Mouse (Mus musculus) layer of hippocampus, adult 6 months (tissue): ENCODE data around the gene Opa3. TPM values are rescaled to one million over a fixed set of nuclear protein-coding genes. Genes with fewer than 3 reads are reported as not detected.
A peak's percentile ranks its signal among the peaks of the same experiment; 100 is the strongest.

Source experiments
- long read RNA-seq, 2 experiments: library from polyadenylated mRNA; unstranded; transcript quantifications; one replicate each; pipeline ENCODE4 v2.0.0; 2019 to 2020
- microRNA-seq: library from miRNA; unstranded; fragments of <30 nt; microRNA quantifications from one replicate; pipeline ENCODE4 v1.2.0, GENCODE M21; 2020
- polyA plus RNA-seq: library from polyadenylated mRNA; unstranded; fragments of <200 nt; fragmentation: Nextera tagmentation; gene quantifications from 2 replicates; pipeline ENCODE4 v1.2.3, GENCODE M21; 2021

The Opa3 gene
- polyA plus RNA-seq = 34.8 and 38.3 TPM in 2 replicates
- long read RNA-seq, experiment 1, transcript Opa3-201 (2 exons, 3,366 nt) = major isoform, 117 of 131 reads
- long read RNA-seq, experiment 1, partial matches to known transcripts = 0 of 131 reads
- long read RNA-seq, experiment 1, other reads (novel, unspliced or antisense) = 13 of 131 reads
- long read RNA-seq, experiment 2, transcript Opa3-202 (2 exons, 1,390 nt) = minor isoform, 6 of 463 reads
- long read RNA-seq, experiment 2, transcript Opa3-201 (2 exons, 3,366 nt) = major isoform, 442 of 463 reads
- long read RNA-seq, experiment 2, partial matches to known transcripts = 14 of 463 reads
- long read RNA-seq, experiment 2, other reads (novel, unspliced or antisense) = 0 of 463 reads

GRCm38 (mm10) chr7:19227883-19228792 is at the start of gene Opa3:
Gene Opa3, plus strand, starts transcription at chr7:19228334.

GRCm38 (mm10) chr7:19211996-19212755 is 16.0 kb upstream of the Opa3 start, which contains the start of gene Gpr4:
Gene Gpr4, plus strand, starts transcription at chr7:19212538.

DNA sequence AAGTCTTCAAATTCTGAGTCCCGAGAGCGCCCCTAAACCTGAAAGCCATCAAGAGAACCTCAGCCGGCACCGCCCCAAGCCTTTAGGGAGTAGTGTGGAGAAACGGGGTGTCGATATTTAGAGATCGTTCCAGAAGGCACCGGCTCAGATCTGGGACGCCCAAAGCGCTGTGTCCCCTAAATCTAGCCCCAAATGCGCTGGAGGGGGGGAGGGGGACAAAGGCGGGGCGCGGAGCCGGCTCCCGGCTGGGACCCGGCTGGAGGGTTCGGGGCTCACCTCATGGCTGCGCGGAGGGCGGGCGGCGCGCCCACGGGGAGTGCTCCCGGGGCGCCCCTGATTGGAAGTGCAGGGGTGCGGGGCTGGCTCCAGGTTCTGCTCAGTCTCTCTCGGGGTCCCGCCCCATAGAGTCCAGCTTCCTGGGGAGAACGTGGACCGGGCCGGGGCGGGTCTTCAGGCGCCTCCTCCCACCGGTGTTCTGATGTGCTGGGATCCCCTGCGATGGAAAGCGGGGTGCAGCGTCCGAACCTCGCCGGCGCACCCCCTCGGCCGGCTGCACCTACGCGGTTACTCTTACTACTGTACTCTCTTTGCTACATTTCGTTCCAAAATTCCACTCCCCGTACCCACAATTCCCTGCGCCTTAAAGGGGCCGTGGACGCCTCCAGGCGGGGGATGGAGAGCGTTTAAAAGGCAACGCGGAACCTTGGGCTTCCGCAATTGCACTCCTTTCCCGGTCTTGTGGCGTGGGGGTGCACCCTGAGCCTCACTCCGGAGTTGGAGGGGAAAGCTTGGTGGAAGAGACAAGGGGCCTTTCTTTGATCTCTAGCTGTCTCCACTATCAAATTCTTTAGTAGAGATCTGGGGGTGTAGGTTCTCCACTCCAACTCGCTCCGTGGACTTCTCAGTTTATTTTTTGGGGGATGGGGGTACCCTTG is 43.4 kb downstream of the Opa3 start, which contains the start of gene Vasp:
Gene Vasp, minus strand, starts transcription at position 580 of the 935 bp plus-strand sequence.

DNA sequence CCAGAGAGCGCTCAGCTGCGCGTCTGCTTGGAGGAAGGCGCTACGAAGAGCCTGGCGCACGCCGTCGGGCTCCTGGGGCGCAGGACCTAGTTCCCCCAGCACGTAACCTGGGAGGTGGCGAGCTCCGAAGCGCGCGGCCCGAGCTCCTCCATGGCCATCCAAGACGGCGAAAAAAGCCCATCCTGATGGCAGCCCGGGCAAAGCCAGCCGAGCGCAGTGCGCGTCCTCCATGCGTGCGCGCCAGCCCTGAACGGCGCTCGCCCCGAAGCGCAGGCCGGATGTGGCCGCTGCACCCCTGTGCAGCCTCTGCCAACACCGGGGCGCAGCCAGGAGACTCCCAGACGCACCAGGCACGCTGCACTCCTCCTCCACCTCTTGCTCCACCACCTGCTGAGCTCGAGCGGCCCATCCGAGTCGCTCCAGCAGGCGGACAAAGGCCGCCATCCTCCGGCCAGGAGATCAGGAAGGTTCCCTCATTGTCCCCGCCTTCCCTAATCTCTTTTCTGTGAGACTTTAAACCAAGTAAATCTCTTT is 51.5 kb downstream of the Opa3 start, which contains the start of gene Ppm1n:
Gene Ppm1n, minus strand, starts transcription at position 484 of the 534 bp plus-strand sequence.

DNA sequence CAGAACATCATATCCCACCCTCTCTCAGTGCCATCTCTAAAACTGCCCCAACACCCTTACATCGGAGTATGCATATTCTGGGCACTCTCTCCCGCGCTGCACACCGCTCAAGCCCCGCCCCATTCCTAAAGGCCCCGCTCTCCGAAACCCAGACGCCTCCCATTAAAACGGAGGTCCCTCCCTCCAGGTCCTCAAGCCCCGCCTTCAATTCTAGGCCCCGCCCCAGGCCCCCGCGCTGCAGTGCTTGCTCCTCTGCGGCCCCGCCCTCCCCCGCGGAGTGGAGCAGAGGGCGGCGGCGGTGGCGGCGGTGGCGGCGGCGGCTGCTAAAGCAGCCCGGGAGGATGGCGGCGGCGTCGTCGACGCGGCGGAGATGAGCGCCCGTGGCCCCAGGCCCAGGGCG is 54.3 kb downstream of the Opa3 start, which contains the start of gene Rtn2:
Gene Rtn2, plus strand, starts transcription at position 240 of the 400 bp plus-strand sequence.

Small RNA genes lying within 50 kb of the gene (microRNA-seq; reads per million reads assigned to microRNA genes)
- 12,472 reads per million, percentile 97 among the genes with 10 or more reads in this experiment for gene Mir330

Other genes with a start within 250 kb of the Opa3 start
- not detected in 2 replicates for gene Nanos2, start 240.9 kb upstream of the Opa3 start, polyA plus RNA-seq
- gene Mypop, start 237.1 kb upstream of the Opa3 start, polyA plus RNA-seq = 4.8 and 6.6 TPM in 2 replicates
- 6.9 and 8.8 TPM in 2 replicates for gene Irf2bp1, start 224.3 kb upstream of the Opa3 start, polyA plus RNA-seq
- not detected in 2 replicates for gene Foxa3, start 204.8 kb upstream of the Opa3 start, polyA plus RNA-seq
- gene Sympk, start 204.0 kb upstream of the Opa3 start, polyA plus RNA-seq = 18.9 and 23.2 TPM in 2 replicates
- 0.23 and 0.24 TPM in 2 replicates for gene Rsph6a, start 173.6 kb upstream of the Opa3 start, polyA plus RNA-seq
- 22.3 and 22.4 TPM in 2 replicates for gene Dmwd, start 152.1 kb upstream of the Opa3 start, polyA plus RNA-seq
- 0.72 and 1.8 TPM in 2 replicates for gene Dmpk, start 144.5 kb upstream of the Opa3 start, polyA plus RNA-seq
- 0.28 and 0.30 TPM in 2 replicates for gene Six5, start 133.7 kb upstream of the Opa3 start, polyA plus RNA-seq
- gene Gm4969, start 110.0 kb upstream of the Opa3 start, polyA plus RNA-seq = 0.10 and 0.23 TPM in 2 replicates
- 7.0 and 8.7 TPM in 2 replicates for gene Fbxo46, start 108.5 kb upstream of the Opa3 start, polyA plus RNA-seq
- 13.3 and 14.4 TPM in 2 replicates for gene Qpctl, start 79.0 kb upstream of the Opa3 start, polyA plus RNA-seq
- 129 and 137 TPM in 2 replicates for gene Snrpd2, start 78.6 kb upstream of the Opa3 start, polyA plus RNA-seq
- 0.13 TPM in 1 of 2 replicates, not detected in the other for gene Gipr, start 62.2 kb upstream of the Opa3 start, polyA plus RNA-seq
- gene Eml2, start 51.9 kb upstream of the Opa3 start, polyA plus RNA-seq = 6.0 and 6.1 TPM in 2 replicates
- gene Gpr4, start 15.8 kb upstream of the Opa3 start, polyA plus RNA-seq = 1.5 and 2.0 TPM in 2 replicates
- gene Vasp, start 43.5 kb downstream of the Opa3 start, polyA plus RNA-seq = 1.1 and 1.2 TPM in 2 replicates
- gene Ppm1n, start 51.7 kb downstream of the Opa3 start, polyA plus RNA-seq = 0.09 and 0.19 TPM in 2 replicates
- 20.0 and 22.4 TPM in 2 replicates for gene Rtn2, start 54.3 kb downstream of the Opa3 start, polyA plus RNA-seq
- gene Fosb, start 81.7 kb downstream of the Opa3 start, polyA plus RNA-seq = 0.60 and 0.80 TPM in 2 replicates
- gene Ercc1, start 116.4 kb downstream of the Opa3 start, polyA plus RNA-seq = 52.8 and 71.7 TPM in 2 replicates
- gene Cd3eap, start 131.1 kb downstream of the Opa3 start, polyA plus RNA-seq = 14.0 and 14.6 TPM in 2 replicates
- gene Ppp1r13l, start 131.4 kb downstream of the Opa3 start, polyA plus RNA-seq = 0.53 and 1.9 TPM in 2 replicates
- 3.7 and 3.8 TPM in 2 replicates for gene Ercc2, start 153.7 kb downstream of the Opa3 start, polyA plus RNA-seq
- 1.3 and 1.8 TPM in 2 replicates for gene Klc3, start 175.8 kb downstream of the Opa3 start, polyA plus RNA-seq
- not detected in 2 replicates for gene Ckm, start 176.4 kb downstream of the Opa3 start, polyA plus RNA-seq
- 6.5 and 8.2 TPM in 2 replicates for gene Mark4, start 230.5 kb downstream of the Opa3 start, polyA plus RNA-seq
- 0.30 and 0.44 TPM in 2 replicates for gene Exoc3l2, start 235.0 kb downstream of the Opa3 start, polyA plus RNA-seq